Mouse (Mus musculus): Measurements from ENCODE around the gene Arhgap23. TPM values are rescaled to one million over a fixed set of nuclear protein-coding genes. Genes with fewer than 3 reads are reported as not detected.

Gene Arhgap23
- polyA plus RNA-seq, 1 experiment from 2014 or later = 6.6 TPM

DNA sequence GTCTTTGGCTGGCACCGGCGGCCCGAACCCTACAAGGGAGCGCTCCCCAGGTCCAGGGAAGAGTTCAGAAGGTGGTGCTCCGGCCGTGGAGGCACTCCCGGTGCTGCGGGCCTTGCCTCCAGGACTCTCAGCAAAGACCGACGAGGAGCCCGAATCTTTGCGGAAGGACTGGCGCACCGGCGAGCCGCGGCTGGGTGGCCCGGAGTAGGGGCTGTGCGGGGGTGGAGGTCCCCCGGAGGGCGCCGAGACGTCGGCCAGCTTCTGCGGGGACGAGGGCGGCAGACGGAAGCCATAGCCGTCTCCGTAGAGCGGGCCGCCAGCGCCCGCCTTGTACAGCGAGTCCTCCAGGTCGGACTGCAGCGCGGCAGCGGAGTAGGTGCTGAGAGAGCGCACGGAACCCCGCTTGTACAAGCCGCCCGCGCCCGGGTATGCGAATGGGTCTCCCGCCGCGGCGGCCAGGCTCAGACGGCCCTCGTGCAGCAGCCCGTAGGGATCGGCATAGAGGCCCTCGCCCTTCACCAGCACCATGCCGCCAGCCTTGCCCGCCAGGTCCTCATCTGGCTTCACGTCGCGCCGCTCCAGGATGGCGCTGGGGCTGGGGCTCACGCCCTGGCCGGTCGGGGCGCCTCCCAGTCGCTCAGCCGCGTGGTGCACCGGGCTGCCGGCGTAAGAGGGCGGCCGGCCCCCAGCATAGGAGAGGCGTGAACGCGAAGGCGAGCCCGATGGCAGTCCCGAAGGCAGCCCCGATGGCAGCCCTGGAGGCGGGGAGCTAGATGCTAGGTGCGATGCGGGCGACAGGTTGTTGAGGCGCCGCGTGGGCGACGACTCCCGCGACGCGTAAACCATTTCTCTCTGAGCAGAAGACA is 119.3 kb downstream of the Arhgap23 start:
- peaks cover 29% of the 10 kb centered on the region for H3K4me1 ChIP-seq (replicated peaks)
- H3K9ac ChIP-seq = no peak overlapping the region
- WGBS (ENCODE audit: insufficient replicate concordance) = 2% methylated on average over 95 of the region's 95 CpGs
- peak overlapping the region; percentile 22 for H3K4me3 ChIP-seq (replicated peaks)
- H3K9me3 ChIP-seq (replicated peaks) = no peaks in the 10 kb centered on the region
- H3K36me3 ChIP-seq (replicated peaks) = no peaks in the 10 kb centered on the region
- peaks cover 99% of the 10 kb centered on the region for H3K27me3 ChIP-seq
- no peak overlapping the region for H3K27ac ChIP-seq (replicated peaks)
- peak overlapping the region; percentile 20 for H3K4me2 ChIP-seq
- no peak for ATAC-seq (ENCODE audit: insufficient read depth)

DNA sequence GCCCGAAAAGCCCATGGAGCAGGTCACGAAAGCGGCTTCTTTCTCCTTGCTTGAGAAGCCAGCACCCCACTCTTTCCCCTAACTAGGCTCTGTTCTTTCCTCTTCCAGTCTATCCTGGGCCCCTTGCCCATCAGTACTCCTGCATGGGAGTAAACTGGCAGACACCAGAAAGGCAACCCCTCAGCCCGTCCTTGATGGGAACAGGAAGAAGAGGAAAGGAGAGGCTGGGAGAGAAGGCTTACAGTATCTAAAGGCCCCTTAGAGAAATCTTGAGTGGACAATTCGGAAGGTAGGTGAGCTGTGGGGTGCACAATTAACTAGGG is 119.9 kb downstream of the Arhgap23 start:
- Histone ChIP-seq H3K27me3 (peaks cover 98% of the 10 kb centered on the region), H3K4me1 (replicated peaks) (peaks cover 29% of the 10 kb centered on the region), H3K9me3 (replicated peaks) (no peaks in the 10 kb centered on the region), H3K36me3 (replicated peaks) (no peaks in the 10 kb centered on the region), H3K4me2 (no peak overlapping the region), H3K4me3 (replicated peaks) (no peak overlapping the region), H3K27ac (replicated peaks) (no peak overlapping the region), H3K9ac (no peak overlapping the region)
- 21% methylated on average over 5 of the region's 5 CpGs for WGBS (ENCODE audit: insufficient replicate concordance)
- ATAC-seq (ENCODE audit: insufficient read depth) = no peak

DNA sequence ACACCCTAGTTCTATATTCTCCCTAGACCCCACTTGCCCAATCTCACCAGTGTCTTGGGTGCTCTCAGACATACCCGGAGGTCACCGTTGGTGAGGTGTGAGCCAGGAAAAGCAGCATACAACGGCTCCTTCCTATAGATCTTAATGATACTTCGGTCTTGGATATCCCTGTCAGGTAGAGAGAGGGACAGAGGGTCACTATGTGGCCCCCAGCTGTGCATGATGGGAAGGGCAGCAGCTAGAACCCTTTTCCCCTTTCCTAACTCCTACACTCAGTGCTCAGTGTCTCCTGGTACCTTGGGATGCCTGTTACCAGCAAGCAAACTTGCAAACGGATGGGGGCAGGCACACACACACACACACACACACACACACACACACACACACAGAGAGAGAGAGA is 120.3 kb downstream of the Arhgap23 start:
- H3K27ac ChIP-seq (replicated peaks) = no peak overlapping the region
- H3K9ac ChIP-seq = no peak overlapping the region
- no peak overlapping the region for H3K4me2 ChIP-seq
- WGBS (ENCODE audit: insufficient replicate concordance) = 28% methylated on average over 5 of the region's 5 CpGs
- ATAC-seq (ENCODE audit: insufficient read depth) = no peak
- H3K27me3 ChIP-seq = peaks cover 98% of the 10 kb centered on the region
- peaks cover 29% of the 10 kb centered on the region for H3K4me1 ChIP-seq (replicated peaks)
- H3K9me3 ChIP-seq (replicated peaks) = no peaks in the 10 kb centered on the region
- H3K4me3 ChIP-seq (replicated peaks) = no peak overlapping the region
- H3K36me3 ChIP-seq (replicated peaks) = no peaks in the 10 kb centered on the region

DNA sequence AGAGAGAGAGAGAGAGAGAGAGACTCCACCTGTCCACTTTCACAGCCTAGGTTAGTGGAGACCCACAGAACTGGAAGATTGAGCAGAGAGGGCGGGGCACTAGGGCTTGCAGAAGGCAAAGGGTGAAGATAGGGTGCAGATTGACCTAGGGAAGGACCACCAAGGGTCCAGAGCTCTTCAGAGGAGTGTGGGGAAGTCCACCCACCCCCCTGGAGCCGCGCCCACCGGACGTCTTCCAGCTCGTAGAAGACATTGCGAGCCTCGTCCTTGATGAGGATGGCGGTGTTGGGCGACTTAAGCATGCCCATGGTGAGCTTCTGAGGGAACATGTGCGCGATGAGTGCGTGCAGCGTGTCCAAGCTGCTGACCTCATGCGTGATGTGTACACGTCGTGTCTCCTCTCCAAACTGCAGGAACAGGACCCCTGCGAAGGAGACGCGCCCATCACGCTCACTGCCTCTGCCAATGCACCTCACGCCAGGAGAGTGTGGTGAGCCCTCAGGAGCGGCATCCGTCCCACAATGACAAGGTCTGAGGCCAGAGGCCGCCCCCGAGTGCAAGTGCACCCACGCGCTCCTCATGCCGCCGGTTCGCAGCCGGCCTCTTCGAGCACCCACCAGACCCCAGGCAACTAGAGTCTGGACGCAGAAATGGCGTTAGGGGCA is 120.9 kb downstream of the Arhgap23 start:
- H3K4me3 ChIP-seq (replicated peaks) = no peak overlapping the region
- WGBS (ENCODE audit: insufficient replicate concordance) = 9% methylated on average over 35 of the region's 35 CpGs
- no peak overlapping the region for H3K4me2 ChIP-seq
- H3K27me3 ChIP-seq = peaks cover 98% of the 10 kb centered on the region
- no peak overlapping the region for H3K27ac ChIP-seq (replicated peaks)
- no peak for ATAC-seq (ENCODE audit: insufficient read depth)
- no peaks in the 10 kb centered on the region for H3K36me3 ChIP-seq (replicated peaks)
- H3K9ac ChIP-seq = no peak overlapping the region
- peaks cover 29% of the 10 kb centered on the region for H3K4me1 ChIP-seq (replicated peaks)
- no peaks in the 10 kb centered on the region for H3K9me3 ChIP-seq (replicated peaks)

DNA sequence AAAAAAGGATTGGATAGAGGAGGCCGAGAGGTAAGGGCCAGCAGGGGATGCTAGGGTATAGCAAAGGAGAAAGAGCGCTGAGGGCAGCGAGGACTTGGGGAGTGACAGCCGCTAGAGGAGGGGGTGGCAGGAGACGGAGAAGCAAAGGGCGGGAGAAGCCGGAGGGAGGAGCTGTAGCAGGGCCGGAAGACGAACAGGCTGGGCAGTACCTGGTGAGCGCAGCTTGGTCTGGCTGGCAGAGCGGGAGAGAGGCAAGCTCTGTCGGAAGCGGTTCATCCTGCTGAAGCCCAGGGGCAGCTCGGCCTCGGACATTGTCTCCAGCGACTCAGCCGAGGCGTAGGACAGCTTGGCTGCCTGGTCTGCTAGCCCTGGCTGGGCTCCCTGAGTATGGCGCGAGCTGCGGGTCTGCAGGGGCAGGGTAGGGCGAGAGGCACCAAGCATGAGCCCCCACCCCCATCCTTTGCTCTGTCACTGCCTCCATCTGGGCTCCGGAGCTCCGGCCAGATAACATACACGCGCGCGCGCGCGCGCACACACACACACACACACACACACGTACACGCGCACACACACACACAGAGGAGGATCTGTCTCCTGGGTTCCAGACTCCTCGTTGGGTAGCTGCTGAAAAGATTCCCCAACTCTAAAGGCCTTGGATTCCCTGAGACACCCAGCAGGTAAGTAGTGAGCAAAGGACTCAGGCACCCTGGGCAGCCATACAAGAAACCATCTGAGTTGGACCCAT is 121.7 kb downstream of the Arhgap23 start:
- 2% methylated on average over 36 of the region's 36 CpGs for WGBS (ENCODE audit: insufficient replicate concordance)
- ATAC-seq (ENCODE audit: insufficient read depth) = no peak
- Histone ChIP-seq H3K27ac (replicated peaks) (no peak overlapping the region), H3K36me3 (replicated peaks) (no peaks in the 10 kb centered on the region), H3K9me3 (replicated peaks) (no peaks in the 10 kb centered on the region), H3K9ac (no peak overlapping the region), H3K27me3 (peaks cover 97% of the 10 kb centered on the region), H3K4me2 (peak overlapping the region; percentile 38), H3K4me3 (replicated peaks) (no peak overlapping the region), H3K4me1 (replicated peaks) (peaks cover 23% of the 10 kb centered on the region)

DNA sequence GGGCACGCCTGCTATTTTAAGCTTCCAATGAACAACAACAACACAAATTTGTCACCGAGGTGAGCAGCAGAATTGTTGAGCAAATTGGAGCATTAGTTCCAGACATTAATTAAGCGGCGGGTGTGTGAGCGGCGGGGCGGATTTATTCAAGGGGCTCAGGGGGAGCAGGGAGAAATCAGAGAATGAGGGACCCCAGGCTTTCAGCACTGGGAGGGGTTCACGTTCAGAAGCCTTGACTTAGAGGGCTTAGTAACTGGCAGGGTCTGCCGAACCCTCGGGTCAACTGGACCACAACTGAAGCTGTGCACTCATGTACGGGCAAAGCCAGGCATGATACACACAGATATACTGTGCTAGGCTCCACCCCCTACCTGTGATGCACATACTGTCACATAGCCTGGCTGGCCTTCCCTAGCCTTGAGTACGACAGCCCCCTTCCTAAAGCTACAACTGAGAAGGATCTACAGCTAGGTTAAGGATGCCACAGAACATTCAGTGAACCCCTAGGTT is 122.3 kb downstream of the Arhgap23 start:
- ATAC-seq (ENCODE audit: insufficient read depth) = no peak
- Histone ChIP-seq H3K4me3 (replicated peaks) (no peak overlapping the region), H3K4me2 (no peak overlapping the region), H3K36me3 (replicated peaks) (no peaks in the 10 kb centered on the region), H3K9me3 (replicated peaks) (no peaks in the 10 kb centered on the region), H3K27me3 (peaks cover 96% of the 10 kb centered on the region), H3K9ac (no peak overlapping the region), H3K4me1 (replicated peaks) (peaks cover 17% of the 10 kb centered on the region), H3K27ac (replicated peaks) (no peak overlapping the region)
- WGBS (ENCODE audit: insufficient replicate concordance) = 41% methylated on average over 12 of the region's 12 CpGs

DNA sequence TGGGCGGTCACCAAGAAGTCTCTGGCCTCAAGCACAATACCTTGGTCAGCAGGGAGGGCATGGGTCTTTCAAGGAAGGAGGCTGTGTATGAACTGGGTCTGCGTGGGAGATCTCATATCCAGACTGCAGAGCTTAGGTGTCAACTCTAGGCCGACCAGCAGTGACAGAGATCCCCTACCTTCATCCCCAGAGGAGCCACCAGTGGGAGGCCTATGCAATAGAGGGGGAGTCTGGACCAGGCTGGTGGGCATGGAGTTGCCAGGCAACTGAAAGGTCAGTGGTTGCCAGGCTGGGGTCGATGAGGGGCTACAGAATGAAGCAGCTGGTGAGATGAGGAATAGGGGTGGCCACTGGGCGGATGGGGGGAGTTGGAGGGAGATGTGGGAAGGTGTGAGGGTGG is 124.3 kb downstream of the Arhgap23 start:
- no peak overlapping the region for H3K4me2 ChIP-seq
- H3K4me1 ChIP-seq (replicated peaks) = peaks cover 7% of the 10 kb centered on the region; the same call in 1 of the 2 replicates
- ATAC-seq (ENCODE audit: insufficient read depth) = no peak
- H3K9ac ChIP-seq = no peak overlapping the region
- H3K27me3 ChIP-seq = peaks cover 96% of the 10 kb centered on the region
- H3K4me3 ChIP-seq (replicated peaks) = no peak overlapping the region
- 46% methylated on average over 5 of the region's 5 CpGs for WGBS (ENCODE audit: insufficient replicate concordance)
- H3K27ac ChIP-seq (replicated peaks) = no peak overlapping the region
- no peaks in the 10 kb centered on the region for H3K9me3 ChIP-seq (replicated peaks)
- H3K36me3 ChIP-seq (replicated peaks) = no peaks in the 10 kb centered on the region

DNA sequence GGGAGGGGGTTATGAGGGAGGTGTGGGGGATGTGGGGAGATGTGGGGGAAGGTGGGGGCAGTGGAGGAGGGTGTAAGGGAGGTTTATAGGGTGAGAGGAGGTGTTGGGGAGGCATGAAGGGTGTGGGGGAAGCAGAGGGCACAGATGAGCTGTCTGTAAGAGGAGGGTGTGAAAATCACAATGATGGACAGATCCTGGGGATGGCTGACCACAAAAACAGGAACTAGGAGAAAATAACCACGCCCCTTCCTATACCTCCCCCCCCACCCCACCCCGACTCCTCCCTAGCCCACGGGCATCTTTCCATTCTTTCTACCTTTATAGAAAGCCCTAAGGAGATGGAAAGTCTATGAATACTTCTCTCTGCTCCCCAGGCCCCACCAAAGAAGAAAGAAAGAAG is 124.8 kb downstream of the Arhgap23 start:
- peaks cover 96% of the 10 kb centered on the region for H3K27me3 ChIP-seq
- H3K9ac ChIP-seq = no peak overlapping the region
- no peak overlapping the region for H3K4me3 ChIP-seq (replicated peaks)
- 10% methylated on average over 3 of the region's 3 CpGs for WGBS (ENCODE audit: insufficient replicate concordance)
- no peak overlapping the region for H3K27ac ChIP-seq (replicated peaks)
- H3K4me2 ChIP-seq = no peak overlapping the region
- H3K9me3 ChIP-seq (replicated peaks) = no peaks in the 10 kb centered on the region
- H3K36me3 ChIP-seq (replicated peaks) = no peaks in the 10 kb centered on the region
- no peak for ATAC-seq (ENCODE audit: insufficient read depth)
- 0 out of 2 replicates have a peak, but pooled peaks cover 3% of the 10 kb centered on the region for H3K4me1 ChIP-seq (replicated peaks)

DNA sequence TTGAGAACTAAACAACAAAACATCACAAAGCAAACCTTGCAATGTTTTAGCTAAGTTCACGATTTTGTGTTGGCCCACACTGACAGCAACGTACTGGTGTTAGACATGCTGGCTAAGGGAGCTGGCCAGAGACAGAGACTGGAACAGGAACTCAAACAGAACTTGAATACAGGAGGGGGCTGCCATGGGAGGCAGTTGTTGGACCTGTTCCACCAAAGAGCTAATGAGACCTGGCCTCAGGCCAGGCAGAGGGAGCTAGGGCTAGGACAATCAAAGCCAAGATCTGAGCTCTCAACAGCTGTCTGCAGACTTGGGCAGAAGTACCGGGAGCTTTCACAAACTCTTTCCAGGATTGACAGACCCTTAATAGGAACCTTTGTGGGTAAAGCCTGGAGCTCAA is 125.3 kb downstream of the Arhgap23 start:
- no peak overlapping the region for H3K4me2 ChIP-seq
- no peak overlapping the region for H3K9ac ChIP-seq
- H3K36me3 ChIP-seq (replicated peaks) = no peaks in the 10 kb centered on the region
- no peak overlapping the region for H3K27ac ChIP-seq (replicated peaks)
- no peak for ATAC-seq (ENCODE audit: insufficient read depth)
- H3K4me3 ChIP-seq (replicated peaks) = no peak overlapping the region
- no peaks in the 10 kb centered on the region for H3K9me3 ChIP-seq (replicated peaks)
- 30% methylated on average over 3 of the region's 3 CpGs for WGBS (ENCODE audit: insufficient replicate concordance)
- 0 out of 2 replicates have a peak, but pooled peaks cover 3% of the 10 kb centered on the region for H3K4me1 ChIP-seq (replicated peaks)
- peaks cover 96% of the 10 kb centered on the region for H3K27me3 ChIP-seq

DNA sequence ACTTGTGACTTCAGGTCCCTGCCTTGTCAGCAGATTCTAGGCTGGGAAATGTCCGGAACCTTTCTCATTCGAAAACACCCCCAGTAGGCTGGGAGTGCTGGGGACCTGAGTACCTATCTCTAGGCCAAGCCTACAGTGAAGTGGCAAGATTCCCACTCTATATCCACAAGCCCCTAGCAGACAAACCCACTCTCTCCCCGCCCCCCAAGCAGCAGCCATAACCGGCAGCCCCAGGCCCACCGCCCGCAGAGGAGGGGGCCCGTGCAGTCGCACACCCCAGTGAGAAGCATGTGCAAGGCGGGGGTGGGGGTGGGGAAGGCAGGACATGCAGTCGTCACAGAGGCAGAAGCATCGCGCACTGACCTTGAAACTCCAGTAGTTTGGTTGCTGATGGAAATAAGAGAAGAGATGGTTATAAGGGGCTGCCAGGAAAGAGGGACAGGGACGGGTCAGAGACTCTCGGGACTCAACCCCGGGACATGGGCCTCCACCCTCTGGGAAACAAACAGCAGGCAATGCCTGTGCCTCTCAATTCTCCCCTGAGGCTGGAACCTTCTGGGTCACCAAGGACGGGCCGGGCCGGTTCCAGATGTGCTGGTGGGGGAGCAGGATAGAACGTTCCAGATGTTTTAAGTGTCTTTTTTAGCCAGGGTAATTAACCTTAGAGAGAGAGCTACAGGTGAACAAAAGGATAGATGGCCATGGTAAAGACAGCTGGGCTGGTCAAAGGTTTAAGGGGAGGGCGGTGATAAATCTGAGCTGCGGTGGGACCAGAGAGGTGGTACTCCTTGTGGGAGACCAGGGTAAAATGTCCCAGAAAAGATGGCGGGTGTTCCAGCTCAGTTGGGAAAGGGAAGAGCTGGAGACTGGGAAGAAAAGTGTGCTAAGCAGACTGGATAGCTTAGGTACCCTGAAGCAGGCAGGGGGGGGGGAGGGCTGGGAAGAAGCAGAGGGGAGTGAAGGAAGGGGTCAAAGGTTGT is 127.1 kb downstream of the Arhgap23 start:
- Histone ChIP-seq H3K4me2 (no peak overlapping the region), H3K4me3 (replicated peaks) (no peak overlapping the region), H3K4me1 (replicated peaks) (peaks cover 7% of the 10 kb centered on the region; the same call in 1 of the 2 replicates), H3K9me3 (replicated peaks) (no peaks in the 10 kb centered on the region), H3K27ac (replicated peaks) (no peak overlapping the region), H3K36me3 (replicated peaks) (no peaks in the 10 kb centered on the region), H3K27me3 (peaks cover 96% of the 10 kb centered on the region), H3K9ac (no peak overlapping the region)
- WGBS (ENCODE audit: insufficient replicate concordance) = 68% methylated on average over 22 of the region's 22 CpGs
- ATAC-seq (ENCODE audit: insufficient read depth) = no peak

Data from liver, embryonic 15.5 days (tissue).